Mouse (Mus musculus) myocyte (in vitro differentiated cells): Measurements from ENCODE around the gene Gm49384.

Source experiments
- MAX ChIP-seq: IDR thresholded peaks from one replicate; pipeline ENCODE4 v1.6.1; 2011; ENCODE audit warnings: low read depth, mild to moderate bottlenecking, control low read depth
- MYOD1 ChIP-seq, 3 experiments: IDR thresholded peaks; one replicate each; pipeline ENCODE4 v1.6.1; 2011; ENCODE audit warnings: control low read depth in 2 of 3, low read depth in 2 of 3, mild to moderate bottlenecking in 2 of 3, moderate library complexity in 1 of 3; ENCODE audit not compliant: insufficient read length in 2 of 3, control insufficient read depth in 1 of 3
- MYOG ChIP-seq, 3 experiments: IDR thresholded peaks; one replicate each; pipeline ENCODE4 v1.6.1; 2011; ENCODE audit warnings: control low read depth in 2 of 3, low read depth in 2 of 3, mild to moderate bottlenecking in 2 of 3; ENCODE audit not compliant: insufficient read length in 2 of 3, control insufficient read depth in 1 of 3, insufficient read depth in 1 of 3
- POLR2A ChIP-seq: IDR thresholded peaks from one replicate; pipeline ENCODE4 v1.6.1; 2011; ENCODE audit warnings: low read depth, mild to moderate bottlenecking, control low read depth, moderate library complexity; ENCODE audit not compliant: insufficient read length
- POLR2AphosphoS2 ChIP-seq: IDR thresholded peaks from one replicate; pipeline ENCODE4 v1.6.1; 2011; ENCODE audit warnings: low read depth, control low read depth; ENCODE audit not compliant: insufficient read length
- REST ChIP-seq: IDR thresholded peaks from one replicate; pipeline ENCODE4 v1.6.1; 2011; ENCODE audit warnings: mild to moderate bottlenecking, control low read depth, moderate library complexity; ENCODE audit not compliant: insufficient read depth, insufficient read length
- TCF12 ChIP-seq: IDR thresholded peaks from one replicate; pipeline ENCODE4 v1.6.1; 2011; ENCODE audit warnings: mild to moderate bottlenecking, control low read depth; ENCODE audit not compliant: poor library complexity, insufficient read depth, severe bottlenecking
- TCF3 ChIP-seq: IDR thresholded peaks from one replicate; pipeline ENCODE4 v1.6.1; 2011; ENCODE audit warnings: low read depth, control low read depth; ENCODE audit not compliant: insufficient read length
- USF1 ChIP-seq: IDR thresholded peaks from one replicate; pipeline ENCODE4 v1.6.1; 2011; ENCODE audit warnings: low read depth, mild to moderate bottlenecking, control low read depth, moderate library complexity

- no peak for TF ChIP-seq TCF12
- TF ChIP-seq MYOD1 (IDR thresholded peaks at IDR 0.05; ENCODE audit: control insufficient read depth in 1 of 3, insufficient read length in 2 of 3, low read depth in 2 of 3) = no peak
- TF ChIP-seq POLR2A = no peak
- TF ChIP-seq MYOG (IDR thresholded peaks at IDR 0.05; ENCODE audit: control insufficient read depth in 1 of 3, insufficient read depth in 1 of 3, insufficient read length in 2 of 3, low read depth in 2 of 3) = no peak
- no peak for TF ChIP-seq POLR2AphosphoS2
- TF ChIP-seq REST = no peak
- no peak for TF ChIP-seq TCF3
- no peak for TF ChIP-seq MAX
- no peak for TF ChIP-seq USF1
Observed at GRCm38 (mm10) chr12:69190074-69190473, 14.0 kb downstream of the Gm49384 start.
